Mouse (Mus musculus) bone marrow macrophage, adult 2 months (primary cell): ENCODE results near the gene Pum1.

Experiments used
- CTCF ChIP-seq: IDR thresholded peaks from 2 replicates; pipeline ENCODE4 v1.5.1; 2012; ENCODE audit warnings: low read depth, mild to moderate bottlenecking, low read length, moderate library complexity
- POLR2A ChIP-seq: IDR thresholded peaks from 2 replicates; pipeline ENCODE4 v1.6.1; 2012; ENCODE audit warnings: mild to moderate bottlenecking, low read depth, low read length, borderline replicate concordance

GRCm38 (mm10) chr4:130678149-130678548 is 15.0 kb downstream of the Pum1 start:
- TF ChIP-seq CTCF: no peak
- TF ChIP-seq POLR2A: no peak
